Mouse (Mus musculus): ENCODE results near the gene Rsrp1. TPM values are rescaled to one million over a fixed set of nuclear protein-coding genes. Genes with fewer than 3 reads are reported as not detected.

Rsrp1 gene
- total RNA-seq, 1 experiment from 2014 or later: 394 TPM

- DNase-seq: peak; percentile 65
Observed at GRCm38 (mm10) chr4:134963021-134963776, 39.8 kb downstream of the Rsrp1 start.

- no peak for DNase-seq
Observed at GRCm38 (mm10) chr4:134967887-134968604, 44.7 kb downstream of the Rsrp1 start.

GRCm38 (mm10) chr4:134968605-134968976, 45.2 kb downstream of the Rsrp1 start:
- no peak for DNase-seq

- peak; percentile 32 for DNase-seq
Observed at GRCm38 (mm10) chr4:134975261-134975928, 52.0 kb downstream of the Rsrp1 start.

GRCm38 (mm10) chr4:134975929-134976308, 52.5 kb downstream of the Rsrp1 start:
- no peak for DNase-seq

Other genes starting within 250 kb of the Rsrp1 start
- 19.6 and 21.5 TPM in 2 replicates for gene Man1c1, start 219.3 kb upstream of the Rsrp1 start, total RNA-seq (2021)
- gene Ldlrap1, start 155.6 kb upstream of the Rsrp1 start, total RNA-seq (2021): 46.4 and 53.1 TPM in 2 replicates
- gene Maco1, start 70.2 kb upstream of the Rsrp1 start, total RNA-seq (2021): 35.3 and 35.6 TPM in 2 replicates
- 1.1 and 8.4 TPM in 2 replicates for gene Rhd, start 59.1 kb upstream of the Rsrp1 start, total RNA-seq (2021)
- gene Tmem50a, start 8.6 kb upstream of the Rsrp1 start, total RNA-seq (2021): 215 and 225 TPM in 2 replicates
- 81.4 and 90.5 TPM in 2 replicates for gene Syf2, start 7.3 kb downstream of the Rsrp1 start, total RNA-seq (2021)
- gene Runx3, start 197.1 kb downstream of the Rsrp1 start, total RNA-seq (2021): 1.7 and 7.3 TPM in 2 replicates